Mouse (Mus musculus): ENCODE measurements around the gene Apbb2. TPM values are rescaled to one million over a fixed set of nuclear protein-coding genes. Genes with fewer than 3 reads are reported as not detected.
A peak's percentile ranks its signal among the peaks of the same experiment; 100 is the strongest.

Apbb2 gene
- total RNA-seq, 2 experiments from 2014 or later, result 55.9 to 59.5 TPM

DNA sequence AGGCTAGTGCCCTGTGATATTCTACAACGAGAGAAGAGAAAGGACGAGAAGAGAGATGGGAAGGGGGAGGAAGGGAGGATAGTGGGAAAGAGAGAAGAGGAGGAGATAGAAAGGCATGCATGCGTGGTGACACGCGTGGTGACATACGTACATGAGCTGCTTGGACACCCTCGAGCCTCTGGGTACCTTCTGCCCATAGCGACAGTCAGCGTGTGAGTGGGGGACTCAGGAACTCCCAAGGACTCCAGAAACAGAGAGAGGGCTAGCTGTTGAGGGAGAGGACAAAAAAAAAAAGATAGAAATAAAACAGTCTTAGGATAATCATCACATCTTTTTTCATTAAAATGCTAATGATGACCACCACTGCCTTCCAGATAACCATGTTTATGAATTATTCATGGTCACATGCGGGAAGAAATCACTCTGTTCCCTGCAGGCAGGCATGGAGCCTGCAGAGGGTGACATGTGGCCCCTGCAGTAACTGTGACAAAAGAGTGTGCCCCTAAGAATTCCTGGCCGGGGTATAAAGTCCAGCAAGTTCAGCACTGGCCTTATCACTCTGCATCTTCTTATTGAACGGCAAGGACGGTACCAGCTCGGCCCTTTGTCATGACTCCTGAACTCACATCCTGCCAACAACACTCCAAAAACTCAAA is 126.5 kb downstream of the Apbb2 start:
- DNase-seq (ENCODE audit: low spot score in 2 of 2), result no peak

DNA sequence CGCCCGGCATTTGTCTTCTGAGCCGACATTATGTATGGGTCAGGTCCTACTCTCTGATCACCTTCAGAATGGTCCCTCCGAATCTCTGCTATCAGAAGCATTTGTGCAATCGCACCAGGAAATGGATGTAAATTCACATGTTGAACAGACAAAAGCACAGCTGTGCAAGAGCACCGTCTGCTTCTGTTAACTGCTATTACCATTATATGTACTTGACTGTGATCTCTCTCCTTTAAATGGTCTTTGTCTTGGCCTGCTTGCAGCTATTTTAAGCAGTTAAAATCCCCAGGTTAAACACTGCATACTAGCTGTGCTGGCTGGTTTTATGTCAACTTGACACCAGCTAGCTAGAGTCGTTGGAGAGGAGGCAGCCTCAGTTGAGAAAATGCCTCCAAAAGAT is 132.6 kb downstream of the Apbb2 start:
- no peak for DNase-seq (ENCODE audit: low spot score in 2 of 2)

DNA sequence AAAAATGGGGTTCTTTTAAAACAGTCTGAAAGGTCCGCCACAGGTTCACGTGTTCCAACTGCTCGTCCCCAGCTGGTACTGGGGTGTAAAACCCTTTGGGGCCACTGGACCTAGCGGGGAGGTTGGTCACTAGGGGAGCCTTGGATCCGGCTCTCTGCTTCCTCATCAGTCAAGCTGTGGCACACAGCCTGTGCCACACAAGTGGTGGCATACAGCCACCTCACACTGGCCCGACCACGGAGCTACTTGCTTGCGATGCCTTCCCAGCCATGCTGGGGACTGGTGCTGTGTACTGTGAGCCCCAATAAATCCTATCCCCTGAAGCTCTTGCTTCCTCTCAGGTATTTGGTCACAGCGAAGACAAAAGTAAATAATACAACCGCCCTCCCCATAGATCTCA is 142.3 kb downstream of the Apbb2 start:
- no peak for DNase-seq (ENCODE audit: low spot score in 2 of 2)

DNA sequence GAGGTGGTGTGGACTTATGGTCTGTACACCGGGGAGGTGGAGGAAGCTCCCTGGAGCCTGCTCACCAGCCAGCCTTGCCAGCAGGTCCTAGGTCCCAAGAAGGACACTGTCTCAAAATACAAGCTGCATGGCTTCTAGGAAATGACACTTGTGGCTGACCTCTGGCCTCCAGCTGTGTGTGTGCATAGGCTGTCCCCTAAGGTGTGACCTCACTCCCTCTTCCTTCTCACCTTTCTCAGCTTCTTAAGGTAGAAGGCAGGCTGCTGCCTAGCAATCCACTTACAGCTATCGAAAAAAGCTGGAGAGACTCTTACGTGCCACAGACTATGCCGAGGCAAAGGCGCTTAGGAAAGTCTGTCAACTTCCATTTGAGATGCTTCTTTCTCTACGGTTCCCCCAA is 142.8 kb downstream of the Apbb2 start:
- DNase-seq (ENCODE audit: low spot score in 2 of 2), result no peak

DNA sequence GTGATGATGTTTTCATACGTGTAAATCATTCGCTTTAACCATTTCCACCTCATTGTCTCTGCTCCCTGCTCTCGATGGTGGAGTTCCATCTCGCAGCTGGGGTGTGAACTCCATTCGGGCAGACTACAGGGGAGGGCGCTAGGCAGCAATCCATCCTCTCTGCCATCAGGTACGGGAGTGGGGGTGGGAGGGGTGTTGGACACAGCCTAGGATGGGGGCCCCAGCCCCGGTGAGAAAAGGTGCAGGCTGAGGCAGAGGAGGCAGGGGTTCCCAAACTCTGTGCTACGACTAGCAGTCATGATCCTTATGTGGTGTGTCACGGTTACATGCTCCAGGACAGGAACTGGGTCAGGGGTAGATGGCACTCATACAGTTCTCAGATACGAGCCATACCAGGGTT is 144.4 kb downstream of the Apbb2 start:
- no peak for DNase-seq (ENCODE audit: low spot score in 2 of 2)

DNA sequence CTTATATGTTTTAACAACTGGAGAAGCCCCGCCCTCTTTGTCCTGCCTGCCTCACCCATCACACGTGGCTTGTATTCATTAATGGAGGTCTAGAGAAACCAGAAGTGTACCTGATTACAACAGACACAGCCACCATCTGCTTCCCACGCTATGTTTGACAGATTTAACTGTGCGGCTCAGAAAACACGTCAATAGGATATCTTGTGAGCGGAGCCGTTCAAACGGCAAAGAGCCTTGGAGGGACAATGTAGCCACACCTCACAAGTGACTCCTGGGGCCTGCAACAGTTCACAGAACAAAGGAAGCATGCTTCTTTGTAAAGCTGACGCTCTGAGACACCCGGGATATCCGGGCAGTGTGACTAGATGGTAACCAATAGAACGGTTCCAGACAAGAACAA is 145.0 kb downstream of the Apbb2 start:
- no peak for DNase-seq (ENCODE audit: low spot score in 2 of 2)

DNA sequence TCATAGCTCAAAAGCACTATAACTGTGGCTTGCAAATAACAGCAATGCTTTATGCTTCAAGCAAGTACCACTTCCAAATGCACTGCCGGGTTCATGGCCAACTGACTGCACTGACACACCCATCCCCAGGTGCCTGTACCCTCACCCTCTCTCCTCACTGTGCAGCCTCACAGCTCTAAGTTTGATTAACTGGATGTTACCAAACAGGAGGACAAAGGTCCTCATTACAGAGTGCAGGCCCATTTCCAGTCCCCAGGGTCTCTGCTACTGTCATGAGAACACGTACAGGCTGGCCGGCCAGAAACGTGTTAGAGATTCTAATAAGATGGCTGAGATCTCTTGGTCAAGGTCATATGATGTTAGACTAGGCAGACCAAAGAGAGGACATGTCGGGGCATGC is 147.7 kb downstream of the Apbb2 start:
- DNase-seq (ENCODE audit: low spot score in 2 of 2), result no peak

DNA sequence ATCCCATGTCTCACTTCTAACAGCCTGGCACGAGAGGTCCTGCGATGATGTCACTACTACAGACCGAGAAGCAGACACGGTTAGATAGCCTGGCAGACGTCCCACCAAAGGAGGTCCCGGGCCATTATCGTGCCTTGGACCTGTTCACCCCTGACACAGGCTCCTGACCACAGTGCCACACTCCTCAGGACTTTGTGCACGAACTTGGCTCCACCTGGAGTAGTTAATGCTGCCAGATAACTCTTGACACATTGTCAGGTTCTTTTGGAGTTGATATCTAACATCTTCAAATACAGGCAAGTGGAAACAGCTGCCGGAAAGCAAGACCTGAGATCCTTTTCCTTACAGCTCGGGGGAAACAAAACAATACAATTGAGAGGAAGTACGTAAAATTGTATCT is 148.9 kb downstream of the Apbb2 start:
- DNase-seq (ENCODE audit: low spot score in 2 of 2), result no peak

DNA sequence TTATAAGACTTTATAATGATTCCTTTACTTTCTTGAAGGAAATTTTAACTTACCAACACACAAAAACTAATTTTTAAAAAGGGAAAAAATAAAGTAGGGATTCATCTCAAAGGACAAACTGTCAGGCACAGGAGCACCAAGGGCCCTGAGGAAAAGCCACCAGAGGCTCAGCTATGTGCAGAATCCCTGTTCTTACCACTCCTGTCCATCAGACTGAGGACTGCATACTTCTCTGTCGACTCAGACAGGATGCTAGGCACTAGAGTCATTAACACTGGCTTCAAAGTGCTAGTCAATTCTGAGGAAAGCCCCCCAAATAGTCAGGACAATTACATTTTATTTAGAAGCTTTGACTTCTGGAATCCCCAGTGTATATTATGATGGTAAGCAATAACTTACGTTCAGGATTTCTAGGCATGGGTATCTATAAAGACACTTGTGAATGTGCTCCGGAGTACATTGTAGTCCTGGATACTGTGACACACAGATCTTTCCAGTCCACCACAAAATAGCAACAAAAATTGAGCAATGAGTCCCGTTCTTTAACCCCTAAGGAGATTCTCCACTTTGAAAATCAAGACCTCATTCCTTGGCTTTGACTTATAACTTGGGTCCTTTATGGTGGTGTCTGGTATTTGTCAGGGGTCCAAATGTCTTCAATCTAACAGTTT is 150.1 kb downstream of the Apbb2 start:
- no peak for DNase-seq (ENCODE audit: low spot score in 2 of 2)

DNA sequence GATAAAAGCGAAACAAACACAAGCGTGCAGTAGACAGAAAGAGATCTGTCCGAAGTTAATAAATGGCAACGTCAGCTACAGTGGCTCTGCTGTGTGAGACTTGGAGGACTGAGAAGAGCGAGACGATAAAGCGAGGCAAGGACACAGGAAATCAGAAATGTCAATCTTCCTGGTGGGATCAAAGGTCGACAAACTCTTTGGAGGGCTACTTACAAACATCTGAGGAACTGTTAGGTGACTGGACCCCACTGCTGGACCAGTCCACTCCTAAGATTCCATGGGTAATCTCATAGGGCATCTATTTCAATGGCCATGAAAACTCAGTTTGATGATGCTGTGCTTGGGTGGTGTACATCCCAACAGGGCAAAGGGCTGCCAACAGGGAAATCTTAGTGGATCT is 155.9 kb downstream of the Apbb2 start:
- no peak for DNase-seq (ENCODE audit: low spot score in 2 of 2)

DNA sequence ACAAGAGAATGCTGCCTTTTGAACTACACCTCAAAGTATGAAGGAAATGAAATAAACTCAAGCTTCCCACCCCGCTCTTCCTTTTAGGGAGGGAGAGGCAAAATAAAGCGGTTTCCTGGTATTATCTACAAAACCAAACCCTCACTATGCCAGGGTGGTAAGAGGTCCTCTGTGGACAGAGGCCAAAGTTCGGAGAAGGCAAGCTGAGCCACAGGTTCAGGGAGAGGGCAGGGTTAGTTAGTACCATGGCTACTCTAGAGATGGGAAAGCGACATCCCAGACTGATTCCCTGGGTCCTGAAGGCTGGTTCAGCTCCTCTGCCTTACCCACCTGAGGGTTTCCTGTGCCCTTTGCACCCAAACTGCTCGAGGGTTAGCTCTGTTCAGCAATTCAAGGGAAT is 159.7 kb downstream of the Apbb2 start:
- no peak for DNase-seq (ENCODE audit: low spot score in 2 of 2)

DNA sequence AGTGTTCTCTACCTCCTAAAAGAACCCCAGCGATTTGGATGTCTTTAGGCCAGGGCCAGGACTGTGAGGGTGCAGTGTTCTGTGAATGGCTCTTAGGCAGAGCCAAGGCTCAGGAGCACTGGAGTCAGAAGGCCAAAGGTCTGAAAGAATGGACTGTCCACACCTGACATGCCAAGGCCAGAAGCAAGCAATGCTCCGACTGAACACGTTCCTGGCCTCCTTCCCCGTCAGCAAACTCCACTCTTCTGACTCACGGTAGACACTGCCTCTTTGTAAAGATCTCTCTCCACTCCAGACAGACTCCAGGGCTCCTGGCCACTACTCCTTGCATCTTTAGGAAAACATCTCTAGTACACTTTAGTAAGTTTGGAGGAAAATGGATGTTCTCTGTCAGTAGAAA is 163.3 kb downstream of the Apbb2 start:
- no peak for DNase-seq (ENCODE audit: low spot score in 2 of 2)

DNA sequence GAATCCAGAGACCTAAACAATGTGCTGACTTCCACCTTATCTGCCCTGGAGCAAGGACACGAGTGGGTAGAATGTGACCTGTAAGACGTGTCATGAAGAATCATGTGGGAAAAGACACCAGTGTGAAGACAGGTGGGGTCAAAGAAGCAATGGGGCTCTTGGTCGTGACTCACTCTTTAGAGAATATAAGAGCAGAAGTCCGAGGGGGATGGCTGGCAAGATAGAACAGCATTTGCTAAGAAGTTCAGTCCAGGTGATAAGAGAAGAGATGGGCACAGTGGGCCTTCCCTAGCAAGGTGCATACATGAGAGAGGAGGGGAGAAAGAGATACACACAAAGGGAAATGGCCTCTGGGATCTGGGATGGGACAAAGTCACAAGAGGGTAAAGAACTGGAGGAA is 163.8 kb downstream of the Apbb2 start:
- no peak for DNase-seq (ENCODE audit: low spot score in 2 of 2)

DNA sequence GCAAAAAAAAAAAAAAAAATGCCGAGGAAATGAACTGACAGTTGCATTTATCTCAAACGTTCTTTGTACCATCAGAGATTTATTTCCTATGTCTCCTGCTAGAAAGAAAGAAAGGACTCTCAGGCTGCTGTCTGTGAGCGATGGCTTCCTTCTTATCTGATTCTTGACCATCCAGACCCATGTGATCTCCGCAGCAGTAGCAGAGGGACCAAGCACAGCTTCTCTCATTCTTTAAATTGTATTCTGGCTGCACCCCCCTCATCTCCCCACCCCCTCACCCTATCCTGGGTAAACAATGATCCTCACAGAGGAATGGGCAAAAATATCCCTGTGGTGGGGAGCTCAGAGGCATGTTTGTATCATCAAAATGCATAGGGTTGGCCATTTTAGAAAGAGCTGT is 165.5 kb downstream of the Apbb2 start:
- DNase-seq (ENCODE audit: low spot score in 2 of 2), result no peak

DNA sequence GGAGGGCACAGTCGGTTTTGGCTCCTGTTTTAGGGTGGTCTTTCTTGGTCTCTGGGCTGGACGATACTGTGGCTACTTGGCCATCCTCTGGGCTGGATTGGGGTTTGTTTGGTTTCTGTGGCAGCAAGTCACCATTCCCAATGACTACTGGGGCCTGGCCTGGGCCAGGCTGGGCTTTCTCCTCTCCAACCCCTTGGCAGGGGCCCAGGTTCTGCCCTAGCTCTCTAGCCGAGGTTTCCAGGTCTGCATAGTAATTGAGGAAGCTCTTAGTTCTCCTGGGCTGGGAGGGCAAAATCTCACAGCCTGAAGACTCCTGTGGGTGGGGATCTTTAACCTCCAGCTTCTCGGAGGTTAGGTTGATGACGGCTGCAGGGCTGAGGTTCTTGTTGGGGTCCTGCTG is 167.0 kb downstream of the Apbb2 start:
- DNase-seq (ENCODE audit: low spot score in 2 of 2), result peak in 1 of 2 experiments; percentile 27

DNA sequence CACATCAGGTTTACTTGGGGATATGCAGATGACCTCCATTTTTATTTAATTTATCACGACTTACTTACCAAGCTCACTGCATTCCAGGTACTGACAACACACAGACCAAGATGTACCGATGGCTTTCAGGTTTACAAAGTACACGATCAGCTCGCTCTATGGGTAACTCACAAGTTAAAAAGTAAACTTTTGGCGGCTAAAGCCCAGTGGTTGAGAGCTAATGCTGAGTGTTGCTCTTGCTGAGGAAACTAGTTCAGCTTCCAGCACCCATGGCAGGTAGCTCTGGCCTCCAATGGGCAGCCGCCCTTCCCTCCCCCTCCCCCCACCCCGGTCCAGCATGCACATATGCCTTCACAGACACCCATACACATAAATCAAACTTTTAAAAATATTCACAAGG is 173.1 kb downstream of the Apbb2 start:
- DNase-seq (ENCODE audit: low spot score in 2 of 2), result no peak

DNA sequence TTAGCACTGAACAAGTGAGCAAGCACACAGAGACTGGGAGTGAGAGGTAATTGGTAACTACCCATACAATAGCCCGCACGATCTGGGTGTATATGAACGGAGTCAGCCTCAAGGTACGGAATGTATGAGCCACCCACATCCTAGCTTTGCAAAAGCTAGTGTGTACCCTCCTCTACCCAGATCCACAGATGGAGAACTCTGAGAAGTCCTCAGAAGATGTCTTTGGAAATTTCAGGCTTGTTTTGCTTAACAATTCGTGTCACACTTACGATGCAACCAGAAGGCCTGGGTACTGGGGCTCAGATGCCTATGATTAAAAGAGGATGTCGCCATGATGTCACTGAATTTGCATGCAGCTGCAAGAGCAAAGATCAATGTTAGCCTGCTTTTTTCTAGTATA is 176.3 kb downstream of the Apbb2 start:
- peak in 1 of 2 experiments; percentile 42 for DNase-seq (ENCODE audit: low spot score in 2 of 2)

DNA sequence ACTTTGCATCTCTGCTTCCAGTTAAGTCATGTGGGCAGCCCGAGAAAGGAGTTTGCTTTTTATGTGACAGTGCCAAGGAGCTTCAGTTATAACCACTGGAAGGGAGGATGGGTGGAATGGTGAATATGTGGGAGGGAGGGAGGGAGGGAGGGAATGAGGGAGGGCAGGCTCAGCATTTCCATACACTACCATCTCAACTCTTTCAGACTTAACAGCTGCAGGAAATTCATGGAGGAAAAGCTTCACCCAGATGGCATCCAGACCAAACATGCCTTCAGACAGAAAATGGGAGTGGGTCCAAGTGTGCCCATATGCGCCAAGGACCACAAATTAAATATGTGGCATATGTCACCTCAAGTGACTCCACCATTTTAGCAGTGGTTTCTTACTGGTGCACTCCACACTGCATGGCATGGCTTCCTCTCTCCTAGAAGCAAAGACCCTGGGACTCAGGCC is 181.8 kb downstream of the Apbb2 start:
- no peak for DNase-seq (ENCODE audit: low spot score in 2 of 2)

DNA sequence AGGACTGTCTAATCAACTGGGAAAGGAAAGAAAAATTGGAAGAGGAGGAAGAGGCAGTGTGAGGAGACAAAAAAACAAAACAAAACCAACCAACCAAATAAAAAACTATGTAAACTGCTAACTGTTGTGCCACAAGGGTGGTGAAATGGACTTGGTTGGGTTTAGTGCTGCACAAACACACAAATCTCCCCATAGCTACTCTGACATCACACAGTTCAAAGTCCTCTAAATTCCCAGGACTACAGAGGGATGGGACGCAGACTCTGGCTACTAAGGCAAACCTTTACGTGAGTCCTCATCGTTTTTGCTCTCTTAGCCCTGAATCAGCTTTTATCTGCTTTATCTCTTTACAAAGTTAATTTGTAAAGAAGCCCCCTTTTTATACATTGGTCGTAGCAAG is 183.4 kb downstream of the Apbb2 start:
- no peak for DNase-seq (ENCODE audit: low spot score in 2 of 2)

DNA sequence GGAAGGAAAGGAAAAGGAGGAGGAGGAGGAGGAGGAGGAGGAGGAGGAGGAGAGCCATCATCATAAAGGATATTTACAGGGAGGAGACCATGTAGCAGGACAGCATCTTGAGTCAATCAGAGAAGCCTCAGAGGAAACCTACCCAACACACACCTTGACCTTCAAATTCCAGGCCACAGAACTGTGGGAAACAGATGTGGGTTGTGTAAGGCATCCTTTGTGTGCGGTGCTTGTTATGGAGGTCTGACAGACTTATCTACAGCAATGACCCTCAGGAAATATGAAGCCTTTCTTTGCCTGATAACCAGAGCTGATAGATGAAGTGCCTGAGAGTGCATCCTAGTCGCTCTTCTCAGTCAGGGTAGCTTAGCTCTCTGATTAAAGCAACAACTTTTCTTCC is 189.5 kb downstream of the Apbb2 start:
- no peak for DNase-seq (ENCODE audit: low spot score in 2 of 2)

DNA sequence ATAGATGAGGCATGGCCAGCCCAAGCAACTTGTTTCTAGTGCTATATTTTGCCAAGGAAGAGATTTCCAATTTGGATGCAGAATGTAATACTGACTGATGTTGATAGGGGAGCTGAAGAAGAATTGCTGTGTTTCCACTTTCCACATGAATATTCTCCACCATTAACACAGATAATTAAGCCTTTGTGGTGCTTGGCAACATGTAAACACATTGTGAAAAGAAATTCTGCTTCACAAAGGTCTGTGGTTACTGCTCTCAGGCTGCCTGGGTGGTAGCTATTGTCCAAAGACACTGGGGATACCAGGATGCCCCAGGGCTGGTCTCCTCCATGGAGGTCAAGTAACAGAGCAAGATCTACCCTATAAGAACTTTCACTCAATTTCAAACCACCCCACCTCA is 190.5 kb downstream of the Apbb2 start:
- peak in 1 of 2 experiments; percentile 14 for DNase-seq (ENCODE audit: low spot score in 2 of 2)

DNA sequence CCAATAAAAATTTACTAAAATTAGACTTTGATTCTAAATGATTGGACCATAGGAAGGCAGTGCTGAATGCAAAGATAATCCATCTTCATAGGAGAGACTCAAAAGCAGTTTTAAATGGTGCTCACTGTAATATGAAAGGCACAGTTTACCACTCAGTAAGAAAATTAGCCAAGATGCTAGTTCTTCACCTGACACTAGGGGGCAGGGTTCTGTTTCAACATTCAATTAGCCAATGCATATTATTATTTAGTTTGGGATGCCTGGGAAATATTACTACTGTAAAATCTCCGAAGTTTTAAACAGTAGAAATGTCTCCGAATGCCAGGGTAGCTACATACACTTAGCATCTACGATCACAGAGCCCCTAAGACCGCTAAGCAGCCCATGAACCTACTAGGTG is 194.7 kb downstream of the Apbb2 start:
- peak in 1 of 2 experiments; percentile 65 for DNase-seq (ENCODE audit: low spot score in 2 of 2)

DNA sequence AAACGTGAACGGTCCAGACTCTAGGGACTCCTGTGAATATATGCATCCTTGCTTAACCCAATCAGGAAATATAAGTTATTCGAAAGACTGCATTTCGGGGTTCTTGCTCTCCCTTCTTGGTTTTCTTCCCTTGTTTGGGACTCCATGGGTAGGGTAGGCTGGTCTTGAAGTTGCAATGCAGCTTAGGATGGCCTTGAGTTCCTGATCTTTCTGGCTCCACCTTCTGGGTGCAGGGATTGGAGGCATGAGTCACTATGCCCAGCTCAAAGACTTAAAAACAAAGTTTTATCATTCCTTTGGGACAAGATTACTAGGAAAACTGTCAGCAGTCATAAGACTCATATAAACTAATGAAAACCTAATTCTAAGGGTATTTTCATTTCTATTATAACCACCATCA is 195.1 kb downstream of the Apbb2 start:
- DNase-seq (ENCODE audit: low spot score in 2 of 2), result no peak
